Mouse (Mus musculus): ENCODE measurements around the gene Galnt10. TPM values are rescaled to one million over a fixed set of nuclear protein-coding genes. Genes with fewer than 3 reads are reported as not detected.

Gene Galnt10
- polyA plus RNA-seq, 1 experiment = 11.2 TPM

- TF ChIP-seq CTCF (IDR thresholded peaks at IDR 0.05; ENCODE audit: borderline replicate concordance, insufficient read depth, low read depth, low read length) (no peak), POLR2A (IDR thresholded peaks at IDR 0.05; ENCODE audit: borderline replicate concordance, insufficient read depth, low read length) (no peak)
Observed at GRCm38 (mm10) chr11:57649671-57650070, 4.4 kb downstream of the Galnt10 start.

GRCm38 (mm10) chr11:57650867-57651266 is 5.6 kb downstream of the Galnt10 start:
- WGBS = 70% methylated on average over 2 of the region's 2 CpGs
- Histone ChIP-seq H3K4me3 (replicated peaks; ENCODE audit: insufficient read depth, low read depth, low read length) (no peak overlapping the region), H3K4me1 (ENCODE audit: control insufficient read depth, insufficient read depth, low read length) (no peaks in the 10 kb centered on the region), H3K27ac (ENCODE audit: insufficient read depth, low read length) (no peak overlapping the region), H3K27me3 (ENCODE audit: control insufficient read depth, insufficient read depth, low read length) (no peaks in the 10 kb centered on the region; the same call in 1 of the 2 replicates)
- no peak for DNase-seq
- no peak for TF ChIP-seq POLR2A (IDR thresholded peaks at IDR 0.05; ENCODE audit: borderline replicate concordance, insufficient read depth, low read length)
- no peak for TF ChIP-seq CTCF (IDR thresholded peaks at IDR 0.05; ENCODE audit: borderline replicate concordance, insufficient read depth, low read depth, low read length)

More at GRCm38 (mm10) chr11:57649671-57650070, 4.4 kb downstream of the Galnt10 start:
- 92% methylated on average over 10 of the region's 10 CpGs for WGBS
- DNase-seq = no peak
- no peaks in the 10 kb centered on the region; the same call in 1 of the 2 replicates for H3K27me3 ChIP-seq (ENCODE audit: control insufficient read depth, insufficient read depth, low read length)
- no peak overlapping the region for H3K4me3 ChIP-seq (replicated peaks; ENCODE audit: insufficient read depth, low read depth, low read length)
- no peak overlapping the region for H3K27ac ChIP-seq (ENCODE audit: insufficient read depth, low read length)
- H3K4me1 ChIP-seq (ENCODE audit: control insufficient read depth, insufficient read depth, low read length) = no peaks in the 10 kb centered on the region

- no peaks in the 10 kb centered on the region for H3K4me1 ChIP-seq (ENCODE audit: control insufficient read depth, insufficient read depth, low read length)
- no peak for DNase-seq
- TF ChIP-seq CTCF (IDR thresholded peaks at IDR 0.05; ENCODE audit: borderline replicate concordance, insufficient read depth, low read depth, low read length) (no peak), POLR2A (IDR thresholded peaks at IDR 0.05; ENCODE audit: borderline replicate concordance, insufficient read depth, low read length) (no peak)
- no peaks in the 10 kb centered on the region; the same call in 1 of the 2 replicates for H3K27me3 ChIP-seq (ENCODE audit: control insufficient read depth, insufficient read depth, low read length)
- no peak overlapping the region for H3K4me3 ChIP-seq (replicated peaks; ENCODE audit: insufficient read depth, low read depth, low read length)
- no peak overlapping the region for H3K27ac ChIP-seq (ENCODE audit: insufficient read depth, low read length)
- 19% methylated on average over 15 of the region's 15 CpGs for WGBS
Observed at GRCm38 (mm10) chr11:57651281-57651810, 6.1 kb downstream of the Galnt10 start.

- Histone ChIP-seq H3K27ac (ENCODE audit: insufficient read depth, low read length) (no peak overlapping the region), H3K4me3 (replicated peaks; ENCODE audit: insufficient read depth, low read depth, low read length) (no peak overlapping the region), H3K4me1 (ENCODE audit: control insufficient read depth, insufficient read depth, low read length) (no peaks in the 10 kb centered on the region), H3K27me3 (ENCODE audit: control insufficient read depth, insufficient read depth, low read length) (no peaks in the 10 kb centered on the region; the same call in 1 of the 2 replicates)
- WGBS = 76% methylated on average over 23 of the region's 23 CpGs
- DNase-seq = no peak
- TF ChIP-seq CTCF (IDR thresholded peaks at IDR 0.05; ENCODE audit: borderline replicate concordance, insufficient read depth, low read depth, low read length) (no peak), POLR2A (IDR thresholded peaks at IDR 0.05; ENCODE audit: borderline replicate concordance, insufficient read depth, low read length) (no peak)
Observed at GRCm38 (mm10) chr11:57652206-57652922, 7.1 kb downstream of the Galnt10 start.

- Histone ChIP-seq H3K27ac (ENCODE audit: insufficient read depth, low read length) (no peak overlapping the region), H3K4me3 (replicated peaks; ENCODE audit: insufficient read depth, low read depth, low read length) (no peak overlapping the region), H3K4me1 (ENCODE audit: control insufficient read depth, insufficient read depth, low read length) (no peaks in the 10 kb centered on the region), H3K27me3 (ENCODE audit: control insufficient read depth, insufficient read depth, low read length) (no peaks in the 10 kb centered on the region; the same call in 1 of the 2 replicates)
- 84% methylated on average over 14 of the region's 14 CpGs for WGBS
- DNase-seq = no peak
- TF ChIP-seq CTCF (IDR thresholded peaks at IDR 0.05; ENCODE audit: borderline replicate concordance, insufficient read depth, low read depth, low read length) (no peak), POLR2A (IDR thresholded peaks at IDR 0.05; ENCODE audit: borderline replicate concordance, insufficient read depth, low read length) (no peak)
Observed at GRCm38 (mm10) chr11:57652923-57653660, 7.8 kb downstream of the Galnt10 start.

- no peak for DNase-seq
- Histone ChIP-seq H3K27me3 (ENCODE audit: control insufficient read depth, insufficient read depth, low read length) (no peaks in the 10 kb centered on the region; the same call in 1 of the 2 replicates), H3K27ac (ENCODE audit: insufficient read depth, low read length) (no peak overlapping the region), H3K4me3 (replicated peaks; ENCODE audit: insufficient read depth, low read depth, low read length) (no peak overlapping the region), H3K4me1 (ENCODE audit: control insufficient read depth, insufficient read depth, low read length) (no peaks in the 10 kb centered on the region)
- TF ChIP-seq CTCF (IDR thresholded peaks at IDR 0.05; ENCODE audit: borderline replicate concordance, insufficient read depth, low read depth, low read length) = no peak
- no peak for TF ChIP-seq POLR2A (IDR thresholded peaks at IDR 0.05; ENCODE audit: borderline replicate concordance, insufficient read depth, low read length)
- 85% methylated on average over 5 of the region's 5 CpGs for WGBS
Observed at GRCm38 (mm10) chr11:57653796-57654195, 8.6 kb downstream of the Galnt10 start.

- TF ChIP-seq CTCF (IDR thresholded peaks at IDR 0.05; ENCODE audit: borderline replicate concordance, insufficient read depth, low read depth, low read length) = no peak
- TF ChIP-seq POLR2A (IDR thresholded peaks at IDR 0.05; ENCODE audit: borderline replicate concordance, insufficient read depth, low read length) = no peak
- no peak for DNase-seq
- WGBS = 50% methylated on average over 4 of the region's 4 CpGs
- Histone ChIP-seq H3K27me3 (ENCODE audit: control insufficient read depth, insufficient read depth, low read length) (no peaks in the 10 kb centered on the region; the same call in 1 of the 2 replicates), H3K4me3 (replicated peaks; ENCODE audit: insufficient read depth, low read depth, low read length) (no peak overlapping the region), H3K4me1 (ENCODE audit: control insufficient read depth, insufficient read depth, low read length) (no peaks in the 10 kb centered on the region), H3K27ac (ENCODE audit: insufficient read depth, low read length) (no peak overlapping the region)
Observed at GRCm38 (mm10) chr11:57654386-57654785, 9.1 kb downstream of the Galnt10 start.

Measured in cerebellum, adult 2 months (tissue).